In genomic region chr5:76139808-76140729, GRCm38 (mm10) we compare ENCODE assay signal across 8 mouse cellular contexts. TPM values are rescaled to one million over a fixed set of nuclear protein-coding genes. Genes with fewer than 3 reads are reported as not detected.
DNase-seq lines count a peak whose midpoint lies in the region; ATAC-seq and TF ChIP-seq lines count a peak whose summit lies in the region.

TSS of gene Srd5a3 (plus strand) at chr5:76140271.

- TF ChIP-seq CTCF in CH12.LX (conservative IDR thresholded peaks at IDR 0.05 in 1 of 2, IDR thresholded peaks at IDR 0.05 in 1 of 2; ENCODE audit: low read depth in 2 of 2, low read length in 2 of 2) = peak in 1 of 2 experiments; percentile 77; a peak in 2 of 4 replicates
- peak; percentile 85 for TF ChIP-seq CTCF in heart, postnatal 0 days (IDR thresholded peaks at IDR 0.05; ENCODE audit: low read depth)
- peak; percentile 53; the same call in 1 of the 2 replicates for TF ChIP-seq CTCF in testis, adult 2 months (IDR thresholded peaks at IDR 0.05; ENCODE audit: control insufficient read depth, insufficient read depth, insufficient replicate concordance, low read depth, low read length)

- peak; percentile 96 for ATAC-seq in forebrain, embryonic 12.5 days (ENCODE audit: low FRiP score)
- ATAC-seq in heart, postnatal 0 days (ENCODE audit: insufficient read depth, low read depth) = peak; percentile 97
- peak; percentile 94 for ATAC-seq in liver, embryonic 16.5 days (ENCODE audit: low read depth)
- peak; percentile 96 for ATAC-seq in neural tube, embryonic 13.5 days (ENCODE audit: low read depth)

- peaks cover 0 to 10% of the 10 kb centered on the region in 2 experiments for H3K36me3 ChIP-seq in CH12.LX (replicated peaks in 1 of 2; ENCODE audit: control insufficient read depth in 1 of 2, insufficient read depth in 1 of 2, low read length in 1 of 2)
- H3K36me3 ChIP-seq in forebrain, embryonic 12.5 days (replicated peaks) = no peaks in the 10 kb centered on the region
- no peaks in the 10 kb centered on the region for H3K36me3 ChIP-seq in heart, postnatal 0 days (replicated peaks; ENCODE audit: control insufficient read depth, insufficient read depth, low read length)
- H3K36me3 ChIP-seq in liver, embryonic 16.5 days (ENCODE audit: control insufficient read depth, insufficient read depth) = no peaks in the 10 kb centered on the region
- H3K36me3 ChIP-seq in neural tube, embryonic 13.5 days = no peaks in the 10 kb centered on the region
- no peaks in the 10 kb centered on the region for H3K36me3 ChIP-seq in testis, adult 2 months (ENCODE audit: control insufficient read depth, insufficient read depth, low read length)

- peak; percentile 77 for TF ChIP-seq POLR2A in CH12.LX (IDR thresholded peaks at IDR 0.05; ENCODE audit: low read depth, low read length)
- TF ChIP-seq POLR2A in testis, adult 2 months (IDR thresholded peaks at IDR 0.05; ENCODE audit: control insufficient read depth, low read depth, low read length) = peak; percentile 38

- H3K4me1 ChIP-seq in CH12.LX (ENCODE audit: control insufficient read depth in 1 of 2, insufficient read depth in 2 of 2) = peaks cover 3 to 25% of the 10 kb centered on the region in 2 experiments; a peak in 3 of 4 replicates
- peaks cover 15% of the 10 kb centered on the region for H3K4me1 ChIP-seq in forebrain, embryonic 12.5 days
- H3K4me1 ChIP-seq in heart, postnatal 0 days (ENCODE audit: control insufficient read depth, insufficient read depth) = peaks cover 21% of the 10 kb centered on the region
- peaks cover 18% of the 10 kb centered on the region for H3K4me1 ChIP-seq in liver, embryonic 16.5 days (ENCODE audit: control insufficient read depth, low read depth, low read length)
- peaks cover 22% of the 10 kb centered on the region for H3K4me1 ChIP-seq in neural tube, embryonic 13.5 days (replicated peaks)
- H3K4me1 ChIP-seq in testis, adult 2 months (ENCODE audit: control insufficient read depth, insufficient read depth, low read length) = peaks cover 9% of the 10 kb centered on the region

- peak; percentile 92 for DNase-seq in CH12.LX (ENCODE audit: extremely low read depth)
- peak; percentile 90 for DNase-seq in c-Kit-positive CD71-positive TER-119-negative erythroid progenitor cells, embryonic 14.5 days (ENCODE audit: low read depth)
- peak; percentile 95 for DNase-seq in heart, postnatal 0 days (ENCODE audit: low spot score)
- peak; percentile 99 for DNase-seq in kidney, postnatal 4 days

- in situ Hi-C loops in CH12.LX (cut with MboI; ENCODE audit: low pct_ligation_motif_present, low pct_unique_long_range_greater_than_20kb, low sequenced_read_pairs) = no loop called here

- 1% methylated on average over 48 of the region's 69 CpGs for WGBS in forebrain, embryonic 12.5 days
- 1% methylated on average over 57 of the region's 69 CpGs for WGBS in heart, postnatal 0 days
- 2% methylated on average over 69 of the region's 69 CpGs for WGBS in liver, embryonic 16.5 days (ENCODE audit: insufficient replicate concordance)
- WGBS in neural tube, embryonic 13.5 days = 2% methylated on average over 61 of the region's 69 CpGs

- peak; percentile 26 for TF ChIP-seq RAD21 in CH12.LX (IDR thresholded peaks at IDR 0.05; ENCODE audit: low read depth, low read length)

- H3K9ac ChIP-seq in CH12.LX (ENCODE audit: insufficient read depth, low read depth) = peak within 1 kb of the TSS; percentile 50
- H3K9ac ChIP-seq in forebrain, embryonic 12.5 days = peak within 1 kb of the TSS; percentile 85
- peak within 1 kb of the TSS; percentile 78 for H3K9ac ChIP-seq in heart, postnatal 0 days (replicated peaks; ENCODE audit: low read depth, low read length)
- H3K9ac ChIP-seq in liver, embryonic 16.5 days (ENCODE audit: low read depth, low read length) = peak within 1 kb of the TSS; percentile 88
- peak within 1 kb of the TSS; percentile 91 for H3K9ac ChIP-seq in neural tube, embryonic 13.5 days

- dilution Hi-C loops in CH12.LX (cut with MboI; ENCODE audit: extremely low pct_ligation_motif_present, extremely low pct_unique_long_range_greater_than_20kb, low sequenced_read_pairs) = no loop called here

- H3K27ac ChIP-seq in CH12.LX (ENCODE audit: insufficient read depth, low read depth) = peak within 1 kb of the TSS; percentile 70
- peak within 1 kb of the TSS; percentile 95 for H3K27ac ChIP-seq in forebrain, embryonic 12.5 days
- peak within 1 kb of the TSS; percentile 97 for H3K27ac ChIP-seq in heart, postnatal 0 days (ENCODE audit: low read depth)
- H3K27ac ChIP-seq in liver, embryonic 16.5 days (ENCODE audit: low read length) = peak within 1 kb of the TSS; percentile 93
- H3K27ac ChIP-seq in neural tube, embryonic 13.5 days (replicated peaks) = peak within 1 kb of the TSS; percentile 93
- peak within 1 kb of the TSS; percentile 69 for H3K27ac ChIP-seq in testis, adult 2 months (ENCODE audit: control insufficient read depth, insufficient read depth, low read depth, low read length)

- TF ChIP-seq EP300 in CH12.LX (IDR thresholded peaks at IDR 0.05; ENCODE audit: low read length) = peak; percentile 29; the same call in 1 of the 2 replicates
- peak; percentile 98 for TF ChIP-seq EP300 in heart, postnatal 0 days (IDR thresholded peaks at IDR 0.05; ENCODE audit: low read depth)

- H3K4me3 ChIP-seq in CH12.LX (replicated peaks in 1 of 3; ENCODE audit: low read depth in 2 of 3, low read length in 2 of 3, poor library complexity in 1 of 3) = peak within 1 kb of the TSS; percentile 70 to 92 (median 72)
- H3K4me3 ChIP-seq in forebrain, embryonic 12.5 days (replicated peaks) = peak within 1 kb of the TSS; percentile 75
- H3K4me3 ChIP-seq in heart, postnatal 0 days (ENCODE audit: low read depth, low read length) = peak within 1 kb of the TSS; percentile 72
- peak within 1 kb of the TSS; percentile 84 for H3K4me3 ChIP-seq in liver, embryonic 16.5 days (ENCODE audit: low read depth, low read length)
- H3K4me3 ChIP-seq in neural tube, embryonic 13.5 days = peak within 1 kb of the TSS; percentile 69
- peak within 1 kb of the TSS; percentile 88 for H3K4me3 ChIP-seq in testis, adult 2 months (ENCODE audit: control insufficient read depth, low read depth, low read length)

- 0 out of 2 replicates have a peak, but pooled peaks cover 2% of the 10 kb centered on the region for H3K79me2 ChIP-seq in CH12.LX (replicated peaks; ENCODE audit: control insufficient read depth, extremely low read depth, insufficient read depth, poor library complexity, severe bottlenecking)

- no peaks in the 10 kb centered on the region for H3K27me3 ChIP-seq in CH12.LX (replicated peaks)
- no peaks in the 10 kb centered on the region for H3K27me3 ChIP-seq in forebrain, embryonic 12.5 days
- no peaks in the 10 kb centered on the region for H3K27me3 ChIP-seq in heart, postnatal 0 days (ENCODE audit: control insufficient read depth, insufficient read depth, low read length)
- H3K27me3 ChIP-seq in liver, embryonic 16.5 days (ENCODE audit: control insufficient read depth, insufficient read depth, low read depth, low read length) = no peaks in the 10 kb centered on the region
- H3K27me3 ChIP-seq in neural tube, embryonic 13.5 days = no peaks in the 10 kb centered on the region
- no peaks in the 10 kb centered on the region for H3K27me3 ChIP-seq in testis, adult 2 months (ENCODE audit: control insufficient read depth, insufficient read depth, low read length)

- H3K4me2 ChIP-seq in CH12.LX (ENCODE audit: insufficient read depth, low read depth, poor library complexity, severe bottlenecking) = peak within 1 kb of the TSS; percentile 92
- peak within 1 kb of the TSS; percentile 70 for H3K4me2 ChIP-seq in forebrain, embryonic 12.5 days
- peak within 1 kb of the TSS; percentile 81 for H3K4me2 ChIP-seq in heart, postnatal 0 days (ENCODE audit: low read depth, low read length)
- H3K4me2 ChIP-seq in liver, embryonic 16.5 days (ENCODE audit: low read depth, low read length) = peak within 1 kb of the TSS; percentile 83
- H3K4me2 ChIP-seq in neural tube, embryonic 13.5 days = peak within 1 kb of the TSS; percentile 81

- no peaks in the 10 kb centered on the region for H3K9me3 ChIP-seq in CH12.LX (replicated peaks; ENCODE audit: low read length)
- no peaks in the 10 kb centered on the region for H3K9me3 ChIP-seq in forebrain, embryonic 12.5 days
- H3K9me3 ChIP-seq in heart, postnatal 0 days (replicated peaks; ENCODE audit: control insufficient read depth, low read length) = no peaks in the 10 kb centered on the region
- no peaks in the 10 kb centered on the region for H3K9me3 ChIP-seq in liver, embryonic 16.5 days (replicated peaks; ENCODE audit: control insufficient read depth, low read length)
- no peaks in the 10 kb centered on the region for H3K9me3 ChIP-seq in neural tube, embryonic 13.5 days

TF ChIP-seq in CH12.LX, 34 proteins besides CTCF, POLR2A, EP300 and RAD21 (continues in another document):
- TF ChIP-seq MAZ (IDR thresholded peaks at IDR 0.05; ENCODE audit: low read depth, low read length) (peak; percentile 86), USF1 (IDR thresholded peaks at IDR 0.05; ENCODE audit: low read depth, low read length) (peak; percentile 77), KAT2A (IDR thresholded peaks at IDR 0.05; ENCODE audit: insufficient replicate concordance, low read length) (0 out of 2 replicates have a peak, but pooled peaks have one; percentile 57), ZMIZ1 (IDR thresholded peaks at IDR 0.05; ENCODE audit: low read depth, low read length) (peak; percentile 39; the same call in 1 of the 2 replicates), NELFE (IDR thresholded peaks at IDR 0.05; ENCODE audit: low read depth, low read length) (peak; percentile 73), ELF1 (IDR thresholded peaks at IDR 0.05; ENCODE audit: low read depth, low read length) (peak; percentile 81), JUND (conservative IDR thresholded peaks at IDR 0.05; ENCODE audit: low read depth, low read length) (no peak), ZC3H11A (IDR thresholded peaks at IDR 0.05; ENCODE audit: low read depth, low read length) (no peak), UBTF (IDR thresholded peaks at IDR 0.05; ENCODE audit: low read depth, low read length) (peak; percentile 60; the same call in 1 of the 2 replicates), ZNF384 (IDR thresholded peaks at IDR 0.05; ENCODE audit: low read depth, low read length) (0 out of 2 replicates have a peak, but pooled peaks have one; percentile 3), CHD1 (IDR thresholded peaks at IDR 0.05; ENCODE audit: low read depth, low read length) (no peak; the same call in 1 of the 2 replicates), E2F4 (IDR thresholded peaks at IDR 0.05; ENCODE audit: insufficient replicate concordance, low read depth, low read length) (no peak)

RNA-seq across cellular contexts. Expression of gene Srd5a3, which starts in this region (rescaled TPM):
- 8.6 and 10.4 TPM in 2 replicates for total RNA-seq in CH12.LX (2012; rRNA removed)
- 15.2 and 18.8 TPM in 2 replicates for total RNA-seq in CH12.LX (2014; rRNA removed)
- 14.7 and 19.9 TPM in 2 replicates for polyA plus RNA-seq in CH12.LX (2012; ENCODE audit: insufficient read length, low read depth)
- polyA plus RNA-seq in forebrain, embryonic 12.5 days (2016; fragmentation: Nextera tagmentation; extraction: Ambion mirVana) = 15.7 and 16.5 TPM in 2 replicates
- total RNA-seq in heart, postnatal 0 days (2014; rRNA removed; ENCODE audit: low replicate concordance) = 23.7 and 24.3 TPM in 2 replicates
- polyA plus RNA-seq in heart, postnatal 0 days (2015; fragmentation: Nextera tagmentation; extraction: Ambion mirVana) = 25.5 and 26.9 TPM in 2 replicates
- polyA plus RNA-seq in liver, embryonic 16.5 days (2015; fragmentation: Nextera tagmentation; extraction: Ambion mirVana) = 11.8 and 12.6 TPM in 2 replicates
- polyA plus RNA-seq in neural tube, embryonic 13.5 days (2015; fragmentation: Nextera tagmentation; extraction: Ambion mirVana) = 17.3 and 17.8 TPM in 2 replicates
- 7.8 and 11.7 TPM in 2 replicates for polyA plus RNA-seq in testis, adult 2 months (2012; rRNA removed)

Comparison
In these comparisons a context has a peak if more than half of its experiments do, and no peak if none do; other contexts are left out.
1. Peak in every context shown above with its lines: DNase-seq, ATAC-seq, H3K4me3 ChIP-seq and H3K27ac ChIP-seq.